Mouse (Mus musculus) ES-Bruce4 (cell line): ENCODE measurements at regions not wholly inside any gene's neighbourhood (a gene's known extent, or its start where the extent isn't known, plus 50 kb on each side); places are given as distances from the start of the nearest gene placed in this dataset.

ENCODE experiments used
- CTCF ChIP-seq: IDR thresholded peaks from one replicate; pipeline ENCODE4 v1.8.1; 2011; ENCODE audit warnings: low read depth, low read length
- POLR2A ChIP-seq: IDR thresholded peaks from one replicate; pipeline ENCODE4 v1.8.1; 2011; ENCODE audit warnings: low read length; ENCODE audit not compliant: insufficient read depth

DNA sequence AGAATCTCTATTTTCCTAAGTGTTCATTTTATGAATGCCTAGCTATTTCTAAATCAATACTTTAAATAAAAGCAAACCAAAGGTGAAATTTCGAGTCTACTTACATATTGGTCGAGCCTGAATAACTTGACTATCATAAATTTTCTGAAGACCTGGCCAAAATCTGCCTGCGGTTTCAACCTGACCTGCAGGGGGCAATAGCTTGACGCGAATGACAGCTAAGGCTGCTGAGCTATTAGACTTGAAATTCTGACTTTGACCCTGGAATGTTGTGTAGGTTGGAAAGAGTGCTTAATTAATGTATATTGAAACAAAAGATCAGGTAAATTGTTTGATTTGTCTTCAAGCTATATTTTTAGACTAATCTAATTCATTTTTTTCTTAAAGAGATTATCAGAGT is 133.4 kb upstream of the Dpyd start:
- no peak for TF ChIP-seq POLR2A
- TF ChIP-seq CTCF = peak; percentile 69
